Mouse (Mus musculus): Measurements from ENCODE around the gene Chid1. TPM values are rescaled to one million over a fixed set of nuclear protein-coding genes. Genes with fewer than 3 reads are reported as not detected.

The Chid1 gene
- total RNA-seq, 2 experiments from 2014 or later = 83.1 to 85.1 TPM

DNA sequence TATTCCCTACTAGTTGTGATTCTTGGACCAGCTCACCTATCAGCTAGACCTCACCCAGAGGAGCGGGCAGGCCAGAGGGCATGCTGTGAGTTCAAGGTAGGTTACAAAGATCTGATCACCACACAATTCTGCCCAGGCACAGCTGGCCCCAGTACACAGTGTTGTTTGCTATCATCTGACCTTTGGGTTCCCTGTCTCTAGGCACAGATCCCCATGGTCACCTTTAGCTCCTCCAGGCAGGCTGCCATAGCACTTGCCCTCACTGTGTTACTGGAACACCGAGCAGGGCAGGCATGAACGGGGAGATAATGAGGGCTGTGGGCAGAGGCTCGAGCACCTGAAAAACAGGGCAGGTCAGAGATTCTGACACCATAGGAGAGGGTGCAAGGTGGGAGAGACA is 22.0 kb downstream of the Chid1 start:
- Histone ChIP-seq H3K4me3 (no peak overlapping the region), H3K27ac (no peak overlapping the region)
- no peak for DNase-seq (ENCODE audit: low spot score in 2 of 2)
- no peak for TF ChIP-seq CTCF (conservative IDR thresholded peaks at IDR 0.05)

- no peak overlapping the region for H3K4me3 ChIP-seq
- peak overlapping the region; percentile 74 for H3K27ac ChIP-seq
- no peak for DNase-seq (ENCODE audit: low spot score in 2 of 2)
- no peak for TF ChIP-seq CTCF (conservative IDR thresholded peaks at IDR 0.05)
Measured at GRCm38 (mm10) chr7:141510681-141511191, 28.9 kb downstream of the Chid1 start.

GRCm38 (mm10) chr7:141510196-141510595 is 29.5 kb downstream of the Chid1 start:
- peak overlapping the region; percentile 74 for H3K27ac ChIP-seq
- H3K4me3 ChIP-seq = no peak overlapping the region
- DNase-seq (ENCODE audit: low spot score in 2 of 2) = no peak
- no peak for TF ChIP-seq CTCF (conservative IDR thresholded peaks at IDR 0.05)

DNA sequence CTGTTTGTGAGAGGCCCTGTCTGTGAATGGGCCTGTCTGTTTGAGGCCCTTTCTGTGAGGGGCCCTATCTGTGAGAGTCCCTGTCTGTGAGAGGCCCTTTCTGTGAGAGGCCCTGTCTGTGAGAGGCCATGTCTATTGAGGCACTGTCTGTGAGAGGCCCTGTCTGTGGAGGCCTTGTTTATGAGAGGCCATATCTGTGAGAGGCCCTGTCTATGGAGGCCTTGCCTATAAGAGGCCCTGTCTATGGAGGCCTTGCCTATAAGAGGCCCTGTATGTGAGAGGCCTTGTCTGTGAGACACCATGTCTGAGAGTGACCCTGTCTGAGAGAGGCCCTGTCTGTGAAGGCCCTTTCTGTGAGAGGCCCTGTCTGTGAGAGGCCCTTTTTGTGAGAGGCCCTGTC is 31.5 kb downstream of the Chid1 start:
- no peak overlapping the region for H3K27ac ChIP-seq
- TF ChIP-seq CTCF (conservative IDR thresholded peaks at IDR 0.05) = no peak
- no peak overlapping the region for H3K4me3 ChIP-seq
- no peak for DNase-seq (ENCODE audit: low spot score in 2 of 2)

DNA sequence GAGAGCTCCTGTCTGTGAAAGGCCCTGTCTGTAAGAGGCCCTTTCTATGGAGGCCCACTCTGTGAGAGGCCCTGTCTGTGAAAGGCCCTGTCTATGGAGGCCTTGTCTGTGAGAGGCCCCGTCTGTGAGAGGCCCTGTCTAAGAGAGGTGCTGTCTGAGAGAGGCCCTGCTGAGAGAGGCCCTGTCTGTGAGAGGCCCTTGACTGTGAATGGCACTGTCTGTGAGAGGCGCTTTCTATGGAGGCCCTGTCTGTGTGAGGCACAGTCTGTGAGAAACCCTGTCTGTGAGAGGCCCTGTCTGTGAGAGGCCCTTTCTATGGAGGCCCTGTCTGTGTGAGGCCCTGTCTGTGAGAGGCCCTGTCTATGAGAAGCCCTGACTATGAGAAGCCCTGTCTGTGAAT is 33.4 kb downstream of the Chid1 start:
- no peak overlapping the region for H3K4me3 ChIP-seq
- no peak overlapping the region for H3K27ac ChIP-seq
- TF ChIP-seq CTCF (conservative IDR thresholded peaks at IDR 0.05) = no peak
- no peak for DNase-seq (ENCODE audit: low spot score in 2 of 2)

GRCm38 (mm10) chr7:141502556-141502905 is 37.1 kb downstream of the Chid1 start:
- Histone ChIP-seq H3K27ac (no peak overlapping the region), H3K4me3 (no peak overlapping the region)
- TF ChIP-seq CTCF (conservative IDR thresholded peaks at IDR 0.05) = no peak
- no peak for DNase-seq (ENCODE audit: low spot score in 2 of 2)

- no peak overlapping the region for H3K27ac ChIP-seq
- no peak overlapping the region for H3K4me3 ChIP-seq
- no peak for DNase-seq (ENCODE audit: low spot score in 2 of 2)
- TF ChIP-seq CTCF (conservative IDR thresholded peaks at IDR 0.05) = no peak
Measured at GRCm38 (mm10) chr7:141501820-141502555, 37.7 kb downstream of the Chid1 start.

DNA sequence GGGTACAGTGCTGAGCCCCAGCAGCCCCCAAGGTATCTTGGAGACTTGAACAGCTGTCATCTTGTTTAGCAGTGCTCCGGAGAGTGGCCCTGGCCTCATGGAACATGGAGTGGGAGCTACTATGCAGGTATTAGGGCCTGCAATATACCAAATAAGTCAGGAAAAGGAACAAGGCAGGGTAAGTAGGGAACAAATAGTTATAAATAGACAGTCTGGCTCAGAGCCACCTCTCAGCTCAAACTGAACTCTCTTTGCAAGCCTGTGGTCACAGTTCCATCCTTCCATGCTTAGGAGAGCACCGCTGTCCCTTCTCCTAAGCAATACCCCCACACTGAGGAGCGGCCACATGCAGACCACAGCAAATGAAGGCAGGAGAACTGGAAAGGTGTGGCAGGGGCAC is 42.1 kb downstream of the Chid1 start:
- peak overlapping the region; percentile 28; the same call in 1 of the 2 replicates for H3K27ac ChIP-seq
- no peak for TF ChIP-seq CTCF (conservative IDR thresholded peaks at IDR 0.05)
- no peak for DNase-seq (ENCODE audit: low spot score in 2 of 2)

DNA sequence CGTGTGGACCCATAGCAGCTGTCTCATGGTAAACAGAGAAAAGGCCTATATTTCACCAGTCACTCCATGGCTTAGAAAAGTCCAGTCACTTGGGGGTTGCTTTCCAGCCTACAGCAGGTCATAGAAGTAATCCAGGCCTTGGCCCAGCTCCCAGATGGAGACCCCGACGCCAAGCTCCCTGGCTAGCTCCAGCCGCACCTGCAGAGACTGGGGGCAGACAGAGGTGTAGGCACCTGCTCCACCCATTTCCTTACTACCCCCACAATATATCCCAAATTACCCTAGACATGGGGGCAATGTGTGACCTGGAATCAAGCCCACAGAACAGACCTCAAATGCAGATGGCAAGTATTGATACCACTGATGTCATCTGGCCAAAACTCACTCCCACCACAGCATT is 43.7 kb downstream of the Chid1 start:
- Histone ChIP-seq H3K27ac (no peak overlapping the region), H3K4me3 (no peak overlapping the region)
- no peak for TF ChIP-seq CTCF (conservative IDR thresholded peaks at IDR 0.05)
- no peak for DNase-seq (ENCODE audit: low spot score in 2 of 2)

More for the DNA sequence above, 42.1 kb downstream of the Chid1 start:
- no peak overlapping the region for H3K4me3 ChIP-seq

- no peak for DNase-seq (ENCODE audit: low spot score in 2 of 2)
- TF ChIP-seq CTCF (conservative IDR thresholded peaks at IDR 0.05) = no peak
Measured at GRCm38 (mm10) chr7:141495379-141495778, 44.3 kb downstream of the Chid1 start.

GRCm38 (mm10) chr7:141493729-141494128 is 45.9 kb downstream of the Chid1 start:
- DNase-seq (ENCODE audit: low spot score in 2 of 2) = no peak
- TF ChIP-seq CTCF (conservative IDR thresholded peaks at IDR 0.05) = no peak
- no peak overlapping the region for H3K4me3 ChIP-seq
- H3K27ac ChIP-seq = no peak overlapping the region

More at GRCm38 (mm10) chr7:141495379-141495778, 44.3 kb downstream of the Chid1 start:
- no peak overlapping the region for H3K27ac ChIP-seq
- H3K4me3 ChIP-seq = no peak overlapping the region

DNA sequence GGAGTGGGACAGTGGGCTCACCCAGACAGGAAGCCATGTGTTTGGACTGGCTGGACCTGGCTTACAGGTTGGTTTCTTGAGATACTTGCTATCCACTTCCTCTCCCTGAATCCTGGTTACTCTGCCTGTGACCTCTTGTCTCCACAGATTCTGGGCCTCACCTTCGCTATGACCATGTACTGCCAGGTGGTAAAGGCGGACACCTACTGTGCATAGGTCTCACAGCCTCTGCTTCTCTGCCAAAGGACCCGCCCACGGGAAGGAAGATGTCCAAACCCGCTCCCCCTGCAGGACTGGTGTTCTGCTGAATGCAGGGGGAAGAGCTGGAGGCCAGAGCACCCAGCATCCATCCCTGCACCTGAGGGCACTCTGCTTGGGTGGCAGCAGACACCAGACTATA is 46.9 kb downstream of the Chid1 start:
- H3K4me3 ChIP-seq = no peak overlapping the region
- no peak for TF ChIP-seq CTCF (conservative IDR thresholded peaks at IDR 0.05)
- DNase-seq (ENCODE audit: low spot score in 2 of 2) = no peak
- no peak overlapping the region for H3K27ac ChIP-seq

- no peak for DNase-seq (ENCODE audit: low spot score in 2 of 2)
- TF ChIP-seq CTCF (conservative IDR thresholded peaks at IDR 0.05) = peak; percentile 62
- no peak overlapping the region for H3K27ac ChIP-seq
- no peak overlapping the region for H3K4me3 ChIP-seq
Measured at GRCm38 (mm10) chr7:141491151-141491550, 48.5 kb downstream of the Chid1 start.

DNA sequence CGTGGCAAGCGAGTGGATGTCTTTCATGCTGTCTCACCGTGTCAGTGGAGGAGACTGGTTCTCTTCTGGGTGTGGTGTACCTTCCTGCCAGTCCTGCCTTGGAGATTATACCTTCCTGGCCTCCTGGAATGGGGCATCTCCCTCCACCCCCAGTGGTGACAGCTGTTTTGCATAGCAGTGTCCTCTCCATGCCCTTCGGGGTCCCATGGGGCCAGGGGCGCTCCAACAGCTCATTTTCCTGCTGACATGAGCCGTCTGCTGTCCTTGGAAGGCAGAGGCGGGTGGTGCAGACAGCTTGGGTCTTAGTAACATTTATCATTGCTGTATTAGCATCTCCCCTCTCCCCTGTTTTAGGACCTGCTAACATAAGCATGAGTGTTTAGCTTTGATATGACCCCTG is 52.5 kb downstream of the Chid1 start:
- no peak for DNase-seq (ENCODE audit: low spot score in 2 of 2)
- Histone ChIP-seq H3K27ac (no peak overlapping the region), H3K4me3 (no peak overlapping the region)
- TF ChIP-seq CTCF (conservative IDR thresholded peaks at IDR 0.05) = no peak

Data from layer of hippocampus, adult 2 months (tissue).